Comparison of ENCODE assay signal across 1 mouse cellular context in the genomic region with DNA sequence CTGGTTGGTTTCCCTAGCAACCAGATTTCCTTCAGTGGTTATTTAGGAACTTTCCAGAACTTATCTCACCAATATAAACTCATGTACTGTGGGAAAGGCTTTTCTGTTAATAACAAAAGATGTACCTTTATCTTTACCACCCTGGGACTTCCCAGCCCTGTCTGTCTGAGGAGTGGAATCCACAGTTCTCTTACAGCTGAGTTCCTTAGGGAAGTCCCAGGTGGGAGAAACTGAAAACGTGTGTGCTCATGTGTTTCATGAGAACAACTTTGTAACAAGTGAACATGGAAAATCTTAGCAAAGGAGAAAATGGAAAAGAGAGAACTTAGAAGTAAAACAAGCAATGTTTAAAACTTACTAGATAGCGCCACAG.
TF ChIP-seq lines count a peak whose summit lies in the region.

No protein-coding gene starts in this region.

TF ChIP-seq in CH12.LX, 34 proteins besides CTCF, POLR2A, EP300 and RAD21 (continued from another document):
- 0 out of 2 replicates have a peak, but pooled peaks have one; percentile 28 for TF ChIP-seq MEF2A (IDR thresholded peaks at IDR 0.05; ENCODE audit: borderline replicate concordance, low read depth, low read length)
- no peak for TF ChIP-seq MXI1 (IDR thresholded peaks at IDR 0.05; ENCODE audit: low read depth, low read length)
- TF ChIP-seq HCFC1 (IDR thresholded peaks at IDR 0.05; ENCODE audit: low read depth, low read length) = no peak
- TF ChIP-seq ETS1 (conservative IDR thresholded peaks at IDR 0.05; ENCODE audit: low read depth, low read length) = peak; percentile 80
- no peak for TF ChIP-seq KAT2A (IDR thresholded peaks at IDR 0.05; ENCODE audit: insufficient replicate concordance, low read length)
- no peak for TF ChIP-seq JUND (conservative IDR thresholded peaks at IDR 0.05; ENCODE audit: low read depth, low read length)
